Mouse (Mus musculus) cerebellum, adult 2 months (tissue): ENCODE measurements around the gene Syndig1l.

Experiments
- CTCF ChIP-seq: fragments of 200-500 bp; IDR thresholded peaks from 2 replicates; pipeline ENCODE4 v1.5.1; 2011; ENCODE audit warnings: low read depth, mild to moderate bottlenecking, control low read depth, low read length, moderate library complexity, borderline replicate concordance; ENCODE audit not compliant: insufficient read depth
- POLR2A ChIP-seq: fragments of 200-500 bp; IDR thresholded peaks from 2 replicates; pipeline ENCODE4 v1.6.1; 2011; ENCODE audit warnings: low read length, control low read depth, borderline replicate concordance; ENCODE audit not compliant: insufficient read depth

DNA sequence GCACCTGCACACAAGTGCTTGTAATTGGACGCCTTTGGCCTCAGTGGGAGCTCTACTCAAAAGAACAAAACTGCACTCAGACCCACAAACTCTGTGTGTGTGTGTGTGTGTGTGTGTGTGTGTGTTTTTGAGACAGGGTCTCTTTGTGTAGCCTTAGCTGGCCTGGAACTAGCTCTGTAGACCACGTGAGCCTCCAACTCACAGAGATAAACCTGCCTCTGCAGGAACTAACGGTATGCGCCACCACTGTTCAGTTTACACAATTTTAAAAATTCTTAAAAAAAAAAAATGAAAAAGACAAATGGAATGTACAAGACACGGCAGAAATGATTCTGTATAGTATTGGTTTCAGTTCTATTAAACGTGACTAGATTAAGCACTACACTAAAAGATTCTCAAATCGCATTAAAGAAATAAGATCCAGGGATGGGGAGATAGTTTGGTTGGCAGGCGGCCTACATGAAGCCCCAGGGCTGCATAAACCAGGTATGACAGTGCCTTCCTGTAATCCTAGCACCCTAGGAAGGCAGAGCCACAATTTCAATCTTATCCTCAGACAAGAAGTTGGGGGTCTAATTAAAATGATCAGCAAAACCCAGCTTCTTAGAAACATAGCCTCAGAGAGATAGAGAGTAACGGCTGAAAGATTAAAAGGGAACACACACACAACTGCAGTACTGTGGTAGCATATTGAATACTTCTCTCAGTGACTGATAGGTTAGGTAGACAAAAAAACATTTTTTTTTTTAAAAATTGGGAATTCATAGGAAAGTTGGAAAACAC is 20.0 kb upstream of the Syndig1l start:
- TF ChIP-seq CTCF, result no peak
- no peak for TF ChIP-seq POLR2A
